Mouse (Mus musculus) CD4-positive, CD25-positive, alpha-beta regulatory T cell, adult 2 months (primary cell): ENCODE data around the gene Nudc.

Source experiments
- DNase-seq: peaks from one replicate; pipeline ENCODE4 v3.0.0-alpha.2; 2012; ENCODE audit warnings: low read depth, low spot score

Gene Nudc

DNA sequence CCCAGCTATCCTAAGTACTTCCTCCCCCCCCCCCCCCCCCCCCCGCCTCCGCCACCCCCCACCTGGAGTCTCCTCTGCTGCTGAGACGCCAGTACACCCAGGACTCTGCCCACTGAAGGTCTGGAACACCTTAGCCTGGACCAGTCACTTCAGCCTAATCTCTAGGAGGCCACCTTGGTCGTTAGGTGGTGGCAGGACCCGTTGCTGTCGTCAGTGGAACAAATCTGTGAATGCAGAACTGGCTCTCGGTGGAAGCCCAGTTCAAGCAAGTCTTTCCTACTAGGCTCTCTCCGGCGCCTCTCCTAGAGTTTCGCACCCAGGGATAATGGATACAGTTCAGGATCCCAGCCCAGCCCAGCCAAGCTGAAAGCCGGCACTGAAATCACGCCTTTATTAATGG is 51.9 kb downstream of the Nudc start:
- peak; percentile 57 for DNase-seq

DNA sequence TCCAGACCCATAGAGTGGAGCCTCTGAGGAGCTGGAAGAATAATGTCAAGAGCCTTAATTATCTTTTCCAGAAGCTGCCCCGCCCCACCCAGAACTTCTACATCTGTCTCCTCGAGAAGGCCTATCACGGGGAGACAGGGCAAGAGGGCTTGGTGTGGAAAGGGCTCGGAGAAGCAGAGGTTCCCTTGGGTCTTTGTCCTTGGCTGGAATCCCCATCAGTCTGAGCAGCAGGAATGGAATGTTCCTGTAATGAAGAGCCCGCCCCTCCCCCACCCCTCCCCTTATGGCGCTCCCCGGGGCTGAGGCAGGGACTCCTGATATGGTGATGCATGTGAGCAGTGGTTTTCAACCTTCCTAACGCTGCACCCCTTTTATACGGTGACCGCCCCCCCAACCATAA is 54.0 kb downstream of the Nudc start:
- DNase-seq = no peak

DNA sequence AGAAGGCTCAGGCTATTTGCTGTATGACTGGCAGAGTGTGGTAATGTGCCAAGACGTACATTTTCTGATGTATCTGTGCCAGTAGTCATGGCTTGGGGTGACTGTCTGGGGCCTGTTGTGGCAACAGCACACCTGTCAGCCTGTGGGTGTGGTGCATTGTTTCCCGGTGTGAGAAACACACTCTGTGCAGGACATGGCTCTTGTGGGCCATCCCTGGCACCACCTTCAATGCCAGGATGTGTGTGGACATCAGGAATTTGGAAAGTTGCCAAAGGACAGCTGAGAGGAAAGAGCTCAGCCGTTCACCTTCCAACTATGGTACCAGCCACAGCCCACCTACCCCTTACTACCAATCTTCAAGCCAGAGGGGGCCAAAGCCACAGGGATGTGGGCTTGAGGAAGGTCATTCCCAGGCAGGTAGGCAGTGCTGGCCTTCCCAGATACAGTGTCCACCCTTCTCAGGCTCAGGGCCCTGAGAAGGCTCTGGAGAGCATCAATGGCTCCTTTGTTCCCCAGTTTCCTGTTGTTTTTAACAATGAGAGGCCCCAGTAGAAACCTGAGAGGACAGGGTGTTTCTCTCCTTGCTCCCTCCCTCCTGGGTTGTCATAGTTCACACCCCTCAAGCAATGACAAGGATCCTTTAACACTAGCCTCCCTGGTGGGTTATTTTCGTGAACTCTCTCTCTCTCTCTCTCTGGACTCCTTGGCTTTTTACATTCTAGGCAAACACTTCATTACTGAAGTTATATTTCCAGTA is 56.1 kb downstream of the Nudc start:
- no peak for DNase-seq

DNA sequence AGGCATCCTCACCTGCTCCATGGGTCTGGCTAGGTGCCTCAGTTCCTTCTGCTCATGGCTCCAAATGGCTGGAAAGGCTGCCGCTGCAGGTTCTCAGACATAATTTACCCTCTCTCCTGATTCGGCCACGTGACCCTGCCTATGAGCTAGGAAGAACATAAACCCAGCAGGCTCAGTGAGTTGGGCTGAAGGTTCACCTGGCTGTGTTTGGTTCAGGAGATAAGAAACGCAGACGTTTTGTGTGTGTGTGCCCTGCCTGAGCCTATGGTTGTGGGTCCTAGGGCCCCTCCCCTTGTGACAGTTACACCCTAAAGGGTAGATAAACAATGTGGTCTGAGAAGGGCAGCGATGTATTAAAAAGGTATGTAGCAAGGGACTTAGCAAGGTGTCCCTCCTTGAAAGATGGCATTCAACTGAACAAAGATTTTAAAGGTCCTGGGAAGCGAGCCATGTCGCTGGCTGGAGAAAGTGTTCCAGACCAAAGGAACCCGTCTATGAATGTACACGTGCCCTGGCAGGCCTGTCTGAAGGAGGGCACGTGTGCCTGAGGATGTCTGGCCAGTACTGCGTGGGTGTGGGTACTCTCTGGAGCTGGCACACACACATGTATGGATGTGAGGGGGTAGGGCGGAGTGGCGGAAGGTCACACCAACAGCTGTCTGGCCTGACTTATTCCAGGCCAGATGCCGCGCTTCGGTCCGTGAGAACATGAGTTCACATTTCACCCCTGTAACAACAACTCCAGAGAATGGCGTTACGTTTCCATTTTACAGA is 57.0 kb downstream of the Nudc start:
- no peak for DNase-seq

DNA sequence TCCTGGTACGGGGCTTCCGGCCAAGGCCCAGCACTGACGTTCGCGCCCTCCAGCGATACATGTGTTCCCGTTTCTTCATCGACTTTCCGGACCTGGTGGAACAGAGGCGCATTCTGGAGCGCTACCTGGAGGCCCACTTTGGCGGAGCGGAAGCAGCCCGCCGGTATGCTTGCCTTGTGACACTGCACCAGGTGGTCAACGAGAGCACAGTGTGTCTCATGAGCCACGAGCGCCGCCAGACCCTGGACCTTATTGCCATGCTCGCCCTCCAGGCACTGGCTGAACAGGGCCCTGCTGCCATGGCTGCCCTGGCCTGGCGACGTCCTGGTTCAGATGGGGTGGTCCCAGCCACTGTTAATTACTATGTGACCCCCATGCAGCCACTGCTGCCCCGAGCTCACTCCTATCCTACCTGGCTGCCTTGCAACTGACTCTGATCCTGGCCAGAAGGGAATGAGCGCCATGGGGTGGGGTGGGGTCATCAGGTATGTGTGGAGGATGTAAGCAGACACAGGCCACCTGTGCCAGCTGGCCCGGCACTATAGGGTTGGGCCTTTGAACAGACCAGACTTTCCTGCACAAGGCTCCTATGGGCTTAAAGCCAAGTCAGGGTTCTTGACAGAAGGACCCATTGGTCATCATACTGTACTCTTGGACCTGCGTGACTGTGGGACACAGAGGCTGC is 59.0 kb downstream of the Nudc start:
- DNase-seq = no peak

DNA sequence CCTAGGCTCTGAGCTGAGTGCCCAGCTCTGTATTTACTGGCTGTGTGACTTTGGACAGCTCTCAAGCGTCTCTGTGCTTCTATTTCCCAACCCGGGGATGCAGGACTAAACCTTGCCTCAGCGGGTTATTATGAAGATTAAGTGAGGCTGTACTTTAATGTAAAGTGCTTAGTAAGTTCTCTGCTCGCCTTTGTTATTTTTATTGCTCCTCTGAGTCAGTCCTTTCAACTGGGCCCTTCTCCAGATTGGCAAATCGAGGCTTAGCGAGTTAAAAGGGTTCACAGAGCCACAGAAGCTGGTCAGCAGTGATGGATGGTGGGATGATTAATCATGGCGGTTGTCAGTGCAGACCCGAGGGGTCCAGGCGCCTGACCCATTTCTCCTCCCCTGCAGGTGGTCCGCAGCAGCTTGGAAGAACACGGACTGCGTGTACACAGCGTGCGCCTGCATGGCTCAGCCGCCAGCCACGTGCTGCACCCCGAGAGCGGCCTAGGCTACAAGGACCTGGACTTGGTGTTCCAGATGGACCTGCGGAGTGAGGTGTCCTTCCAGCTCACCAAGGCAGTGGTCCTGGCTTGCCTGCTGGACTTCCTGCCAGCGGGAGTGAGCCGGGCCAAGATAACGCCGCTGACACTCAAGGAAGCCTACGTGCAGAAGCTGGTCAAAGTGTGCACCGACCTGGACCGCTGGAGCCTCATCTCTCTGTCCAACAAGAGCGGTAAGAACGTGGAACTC is 59.9 kb downstream of the Nudc start:
- DNase-seq = no peak

DNA sequence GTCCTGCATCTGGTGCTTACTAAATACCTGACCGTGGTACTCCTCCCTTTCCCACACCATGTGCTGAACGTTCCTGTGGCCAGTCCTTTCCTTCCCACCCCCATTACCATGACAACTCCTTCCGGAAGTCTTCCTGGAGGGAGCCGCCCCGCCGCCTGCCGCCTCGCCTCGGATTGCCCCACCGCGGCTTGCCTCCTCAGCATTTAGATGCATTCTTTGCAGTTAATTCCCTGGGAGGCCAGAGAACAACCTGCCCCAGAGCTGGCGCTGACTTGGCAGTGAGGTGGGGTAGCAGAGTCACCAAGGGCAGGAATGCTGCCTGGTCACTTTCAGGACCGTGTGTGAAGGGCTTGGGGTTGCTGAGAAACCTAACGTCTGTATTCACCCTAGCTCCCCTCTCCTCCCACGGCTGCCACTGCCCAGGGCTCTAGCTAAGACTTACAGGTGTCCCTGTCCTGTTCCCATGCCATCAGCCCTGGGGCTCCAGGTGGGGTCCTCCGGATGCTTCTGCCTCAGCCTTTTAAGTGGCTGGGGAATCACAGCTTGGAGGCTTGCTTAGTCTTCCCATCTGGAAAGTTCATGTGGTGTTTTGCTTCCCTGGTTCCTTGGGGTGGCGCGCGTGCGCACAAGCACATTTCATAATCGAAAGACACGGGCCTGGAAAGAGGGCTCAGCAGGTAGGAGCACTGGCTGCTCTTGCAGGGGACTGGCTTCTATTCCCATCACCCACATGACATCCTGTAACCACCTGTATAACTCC is 61.4 kb downstream of the Nudc start:
- no peak for DNase-seq
